Mouse (Mus musculus) liver, embryonic 14.5 days (tissue): ENCODE measurements around the gene Tex22.

Experiments
- CTCF ChIP-seq: IDR thresholded peaks from 2 replicates; pipeline ENCODE4 v1.5.1; 2016; ENCODE audit warnings: antibody characterized with exemption, low read depth, control low read depth
- EP300 ChIP-seq: IDR thresholded peaks from 2 replicates; pipeline ENCODE4 v1.6.1; 2016; ENCODE audit warnings: antibody characterized with exemption, low read depth

GRCm38 (mm10) chr12:113050671-113051070, 23.6 kb upstream of the Tex22 start:
- TF ChIP-seq CTCF (no peak), EP300 (no peak)
